Mouse (Mus musculus): ENCODE measurements at regions not wholly inside any gene's neighbourhood (a gene's known extent, or its start where the extent isn't known, plus 50 kb on each side); places are given as distances from the start of the nearest gene placed in this dataset.

DNA sequence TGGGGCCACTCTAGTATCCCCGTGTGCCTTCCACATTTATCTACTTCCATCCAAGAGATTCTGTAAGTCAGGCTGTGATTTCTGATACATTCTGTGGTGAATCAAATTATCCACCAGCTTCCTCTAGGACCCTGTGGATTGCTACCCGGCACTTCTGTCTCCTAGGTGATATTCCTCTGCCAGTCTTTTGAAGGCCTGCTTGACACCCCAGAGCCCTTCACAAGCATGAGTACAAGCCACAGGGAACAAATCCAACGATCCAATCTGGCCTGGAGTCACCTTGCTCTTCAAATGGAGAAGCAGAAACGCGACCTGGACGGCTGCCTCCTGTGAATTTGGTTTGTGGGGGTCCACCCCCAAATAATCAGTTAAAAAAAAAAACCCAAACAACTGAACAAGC is 59.1 kb upstream of the Stx16 start:
- 0 out of 2 replicates have a peak, but pooled peaks cover 4% of the 10 kb centered on the region for H3K27me3 ChIP-seq (ENCODE audit: insufficient read depth, low read length)
- no peak for DNase-seq (ENCODE audit: low spot score)
- no peaks in the 10 kb centered on the region for H3K36me3 ChIP-seq (ENCODE audit: insufficient read depth, low read length)
- no peak for TF ChIP-seq CTCF (IDR thresholded peaks at IDR 0.05; ENCODE audit: low read depth)
- no peak overlapping the region for H3K4me2 ChIP-seq (ENCODE audit: low read length)
- H3K4me1 ChIP-seq (replicated peaks; ENCODE audit: insufficient read depth, low read length), result no peaks in the 10 kb centered on the region
- no peak overlapping the region for H3K27ac ChIP-seq
- no peaks in the 10 kb centered on the region for H3K9me3 ChIP-seq (replicated peaks; ENCODE audit: low read length)
- H3K9ac ChIP-seq (ENCODE audit: low read depth, low read length), result no peak overlapping the region
- ATAC-seq (replicated peaks; ENCODE audit: low FRiP score, low read depth), result no peak
- 65% methylated on average over 6 of the region's 6 CpGs for WGBS
- H3K4me3 ChIP-seq (replicated peaks; ENCODE audit: low read depth, low read length), result no peak overlapping the region

DNA sequence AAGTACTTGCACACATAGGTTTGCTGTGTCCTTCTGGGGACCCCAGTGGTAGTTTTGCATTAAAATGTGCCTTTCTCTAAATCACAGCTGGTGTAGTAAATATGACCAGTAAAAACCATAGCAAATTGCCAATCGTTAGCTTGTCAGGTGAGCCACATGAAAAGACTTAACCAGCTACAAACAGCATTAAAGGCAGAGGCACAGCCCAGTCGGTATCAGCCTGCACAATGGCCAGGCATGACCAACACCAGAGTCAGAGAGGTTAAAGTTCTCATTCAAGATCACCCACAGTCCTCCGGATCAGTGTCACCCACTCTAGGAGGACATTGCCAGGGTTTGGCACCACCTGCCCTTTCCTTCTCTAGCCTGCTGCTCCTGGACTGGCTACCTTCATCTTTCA is 58.5 kb upstream of the Stx16 start:
- Histone ChIP-seq H3K4me3 (replicated peaks; ENCODE audit: low read depth, low read length) (no peak overlapping the region), H3K27ac (no peak overlapping the region), H3K4me2 (ENCODE audit: low read length) (no peak overlapping the region), H3K36me3 (ENCODE audit: insufficient read depth, low read length) (no peaks in the 10 kb centered on the region), H3K4me1 (replicated peaks; ENCODE audit: insufficient read depth, low read length) (no peaks in the 10 kb centered on the region), H3K27me3 (ENCODE audit: insufficient read depth, low read length) (0 out of 2 replicates have a peak, but pooled peaks cover 4% of the 10 kb centered on the region), H3K9me3 (replicated peaks; ENCODE audit: low read length) (no peaks in the 10 kb centered on the region), H3K9ac (ENCODE audit: low read depth, low read length) (no peak overlapping the region)
- ATAC-seq (replicated peaks; ENCODE audit: low FRiP score, low read depth) (no peak), DNase-seq (ENCODE audit: low spot score) (no peak)
- no peak for TF ChIP-seq CTCF (IDR thresholded peaks at IDR 0.05; ENCODE audit: low read depth)
- WGBS, result 59% methylated on average over 3 of the region's 3 CpGs

DNA sequence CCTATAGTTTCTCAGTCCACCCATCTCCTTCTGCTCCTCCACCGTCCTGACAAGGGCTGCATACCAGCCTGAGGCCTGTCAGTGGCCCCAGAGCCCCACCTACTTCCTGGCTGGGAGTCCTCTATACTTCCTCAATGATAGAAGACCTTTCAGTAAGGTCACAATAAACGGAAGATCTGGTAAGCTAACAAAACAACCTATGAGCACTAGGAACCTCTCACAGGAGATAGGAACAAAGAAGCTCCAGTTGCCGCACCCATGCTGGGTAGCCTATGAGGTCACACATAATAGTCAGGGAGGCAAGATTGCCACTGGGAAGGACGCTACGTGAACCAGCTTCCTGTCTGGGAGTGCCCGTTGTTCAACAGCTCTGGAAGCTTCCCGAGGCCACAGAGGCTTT is 58.1 kb upstream of the Stx16 start:
- H3K27me3 ChIP-seq (ENCODE audit: insufficient read depth, low read length), result 0 out of 2 replicates have a peak, but pooled peaks cover 4% of the 10 kb centered on the region
- DNase-seq (ENCODE audit: low spot score), result peak; percentile 45

DNA sequence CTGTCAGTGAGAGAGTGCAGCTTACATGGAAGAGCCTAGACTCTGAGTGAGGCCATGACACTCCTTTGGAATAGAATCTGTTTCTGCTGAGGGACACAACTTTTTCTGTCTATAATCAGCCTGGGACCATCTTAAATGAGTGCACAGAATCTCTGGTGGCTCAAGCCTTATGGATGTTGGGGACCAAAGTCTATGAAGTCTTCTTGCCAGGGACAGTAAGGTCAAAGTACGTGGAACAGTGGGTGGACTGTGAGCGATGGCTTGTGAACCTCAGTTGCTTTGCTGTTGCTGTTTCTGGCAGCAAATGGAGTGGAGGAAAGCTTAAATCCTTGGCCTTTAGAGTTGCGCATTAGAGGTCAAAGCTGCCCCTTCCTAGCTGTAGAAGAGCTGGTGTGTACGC is 57.1 kb upstream of the Stx16 start:
- Histone ChIP-seq H3K4me2 (ENCODE audit: low read length) (no peak overlapping the region), H3K27me3 (ENCODE audit: insufficient read depth, low read length) (0 out of 2 replicates have a peak, but pooled peaks cover 4% of the 10 kb centered on the region), H3K4me1 (replicated peaks; ENCODE audit: insufficient read depth, low read length) (no peaks in the 10 kb centered on the region), H3K27ac (no peak overlapping the region), H3K9ac (ENCODE audit: low read depth, low read length) (no peak overlapping the region), H3K9me3 (replicated peaks; ENCODE audit: low read length) (no peaks in the 10 kb centered on the region), H3K36me3 (ENCODE audit: insufficient read depth, low read length) (no peaks in the 10 kb centered on the region), H3K4me3 (replicated peaks; ENCODE audit: low read depth, low read length) (no peak overlapping the region)
- WGBS, result 96% methylated on average over 4 of the region's 4 CpGs
- no peak for TF ChIP-seq CTCF (IDR thresholded peaks at IDR 0.05; ENCODE audit: low read depth)
- ATAC-seq (replicated peaks; ENCODE audit: low FRiP score, low read depth) (no peak), DNase-seq (ENCODE audit: low spot score) (no peak)

More for the DNA sequence above, 58.1 kb upstream of the Stx16 start:
- Histone ChIP-seq H3K27ac (no peak overlapping the region), H3K9me3 (replicated peaks; ENCODE audit: low read length) (no peaks in the 10 kb centered on the region), H3K4me1 (replicated peaks; ENCODE audit: insufficient read depth, low read length) (no peaks in the 10 kb centered on the region), H3K4me3 (replicated peaks; ENCODE audit: low read depth, low read length) (no peak overlapping the region), H3K36me3 (ENCODE audit: insufficient read depth, low read length) (no peaks in the 10 kb centered on the region), H3K9ac (ENCODE audit: low read depth, low read length) (no peak overlapping the region), H3K4me2 (ENCODE audit: low read length) (no peak overlapping the region)
- ATAC-seq (replicated peaks; ENCODE audit: low FRiP score, low read depth), result no peak
- no peak for TF ChIP-seq CTCF (IDR thresholded peaks at IDR 0.05; ENCODE audit: low read depth)
- 61% methylated on average over 7 of the region's 7 CpGs for whole genome bisulfite sequencing

DNA sequence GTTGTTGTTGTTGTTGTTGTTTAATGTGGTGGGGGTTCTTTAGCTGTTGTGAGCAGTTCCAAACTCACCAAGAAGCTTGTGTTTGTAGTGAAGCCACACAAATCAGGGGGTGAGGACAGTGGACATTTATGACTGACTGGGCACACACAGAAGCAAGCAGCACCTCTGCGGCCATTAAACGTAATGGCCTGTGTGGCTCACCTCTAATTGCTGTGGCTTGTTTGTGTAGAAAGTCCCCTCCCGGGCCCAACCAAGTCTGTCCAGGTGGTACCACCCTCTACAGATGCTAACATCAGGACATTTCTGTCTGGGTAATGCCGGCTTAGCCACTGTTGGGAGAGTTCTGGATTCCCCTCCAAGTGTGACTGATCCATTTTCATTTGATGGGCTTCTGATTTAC is 56.1 kb upstream of the Stx16 start:
- Histone ChIP-seq H3K9me3 (replicated peaks; ENCODE audit: low read length) (no peaks in the 10 kb centered on the region), H3K4me1 (replicated peaks; ENCODE audit: insufficient read depth, low read length) (no peaks in the 10 kb centered on the region), H3K4me3 (replicated peaks; ENCODE audit: low read depth, low read length) (no peak overlapping the region), H3K27ac (no peak overlapping the region), H3K36me3 (ENCODE audit: insufficient read depth, low read length) (no peaks in the 10 kb centered on the region), H3K4me2 (ENCODE audit: low read length) (no peak overlapping the region), H3K9ac (ENCODE audit: low read depth, low read length) (no peak overlapping the region), H3K27me3 (ENCODE audit: insufficient read depth, low read length) (0 out of 2 replicates have a peak, but pooled peaks cover 4% of the 10 kb centered on the region)
- TF ChIP-seq CTCF (IDR thresholded peaks at IDR 0.05; ENCODE audit: low read depth), result no peak
- 42% methylated on average over 4 of the region's 4 CpGs for WGBS
- DNase-seq (ENCODE audit: low spot score) (no peak), ATAC-seq (replicated peaks; ENCODE audit: low FRiP score, low read depth) (no peak)

DNA sequence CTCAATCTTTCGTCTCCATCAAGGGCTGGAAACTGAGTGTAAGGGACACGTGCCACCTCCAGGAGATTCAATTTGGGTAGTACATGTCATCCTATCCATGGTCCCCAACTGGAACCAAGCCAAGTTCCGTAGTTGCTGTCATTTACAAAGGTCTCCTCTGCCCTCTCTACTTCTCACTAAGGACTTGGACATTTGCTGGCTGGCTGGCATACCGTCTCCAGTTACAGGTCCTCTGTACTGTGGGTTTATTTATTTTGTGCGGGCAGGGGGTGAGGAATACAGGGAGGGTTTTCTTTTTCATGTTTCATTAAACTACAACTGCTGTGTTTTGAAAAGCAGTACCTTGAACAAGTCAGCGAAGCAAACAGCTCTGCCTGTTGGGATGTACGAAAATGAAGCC is 55.7 kb upstream of the Stx16 start:
- WGBS, result 35% methylated on average over 7 of the region's 7 CpGs
- no peak; the same call in 1 of the 2 replicates for ATAC-seq (replicated peaks; ENCODE audit: low FRiP score, low read depth)
- no peaks in the 10 kb centered on the region for H3K4me1 ChIP-seq (replicated peaks; ENCODE audit: insufficient read depth, low read length)
- H3K27ac ChIP-seq, result 0 out of 2 replicates have a peak overlapping the region, but pooled peaks have one; percentile 19
- 0 out of 2 replicates have a peak, but pooled peaks cover 4% of the 10 kb centered on the region for H3K27me3 ChIP-seq (ENCODE audit: insufficient read depth, low read length)
- no peak overlapping the region for H3K4me2 ChIP-seq (ENCODE audit: low read length)
- no peak overlapping the region for H3K9ac ChIP-seq (ENCODE audit: low read depth, low read length)
- H3K9me3 ChIP-seq (replicated peaks; ENCODE audit: low read length), result no peaks in the 10 kb centered on the region
- no peaks in the 10 kb centered on the region for H3K36me3 ChIP-seq (ENCODE audit: insufficient read depth, low read length)
- peak; percentile 79 for DNase-seq (ENCODE audit: low spot score)
- no peak overlapping the region for H3K4me3 ChIP-seq (replicated peaks; ENCODE audit: low read depth, low read length)
- no peak for TF ChIP-seq CTCF (IDR thresholded peaks at IDR 0.05; ENCODE audit: low read depth)

DNA sequence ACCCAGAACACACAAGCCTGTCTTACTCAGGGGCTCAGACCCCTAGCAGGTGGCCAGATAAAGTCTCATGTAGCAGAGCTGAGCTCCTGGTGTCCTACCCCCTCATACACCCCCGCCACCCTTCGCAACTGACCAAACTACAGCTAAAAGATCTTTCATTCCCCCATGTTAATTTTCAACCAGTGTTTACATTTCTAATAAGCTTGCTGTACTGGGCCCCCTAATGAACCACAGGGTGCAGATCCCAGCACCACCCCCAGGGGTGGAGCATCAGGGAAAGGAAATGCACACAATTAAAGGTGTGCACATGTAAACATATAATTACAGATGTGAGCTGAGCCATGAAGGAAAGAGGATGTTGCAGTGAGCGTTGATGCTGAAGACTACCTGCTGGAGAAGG is 54.6 kb upstream of the Stx16 start:
- WGBS, result 50% methylated on average over 3 of the region's 3 CpGs
- peak; percentile 45 for TF ChIP-seq CTCF (IDR thresholded peaks at IDR 0.05; ENCODE audit: low read depth)
- DNase-seq (ENCODE audit: low spot score) (no peak), ATAC-seq (replicated peaks; ENCODE audit: low FRiP score, low read depth) (no peak)
- Histone ChIP-seq H3K4me1 (replicated peaks; ENCODE audit: insufficient read depth, low read length) (no peaks in the 10 kb centered on the region), H3K27me3 (ENCODE audit: insufficient read depth, low read length) (no peaks in the 10 kb centered on the region), H3K4me2 (ENCODE audit: low read length) (no peak overlapping the region), H3K27ac (no peak overlapping the region), H3K36me3 (ENCODE audit: insufficient read depth, low read length) (no peaks in the 10 kb centered on the region), H3K9ac (ENCODE audit: low read depth, low read length) (no peak overlapping the region), H3K9me3 (replicated peaks; ENCODE audit: low read length) (no peaks in the 10 kb centered on the region), H3K4me3 (replicated peaks; ENCODE audit: low read depth, low read length) (no peak overlapping the region)

Measured in kidney, postnatal 0 days (tissue).